Mouse (Mus musculus) megakaryocyte, embryonic 14.5 days (primary cell): ENCODE data around the gene Pigyl.

Experiments used
- FLI1 ChIP-seq: IDR thresholded peaks from 2 replicates; pipeline ENCODE4 v1.6.1; 2012; ENCODE audit warnings: low read length, inconsistent platforms, mixed read lengths
- GATA1 ChIP-seq: IDR thresholded peaks from 3 replicates; pipeline ENCODE4 v1.6.1; 2012; ENCODE audit warnings: mixed read lengths, low read length, inconsistent platforms, borderline replicate concordance

GRCm38 (mm10) chr9:22117754-22118456 lies 38.7 kb upstream of the Pigyl start:
- TF ChIP-seq FLI1 (no peak), GATA1 (no peak)
